Mouse (Mus musculus): ENCODE measurements around the gene Cda.
A peak's percentile ranks its signal among the peaks of the same experiment; 100 is the strongest.

The Cda gene

GRCm38 (mm10) chr4:138368498-138369260 lies 887 bp upstream of the Cda start:
- DNase-seq (ENCODE audit: low spot score): no peak

- no peak for DNase-seq (ENCODE audit: low spot score)
These were observed 1.2 kb downstream of the Cda start for GRCm38 (mm10) chr4:138366561-138366960.

- DNase-seq (ENCODE audit: low spot score): no peak
These were observed 4.3 kb downstream of the Cda start for GRCm38 (mm10) chr4:138363511-138363910.

GRCm38 (mm10) chr4:138362883-138363282 lies 4.9 kb downstream of the Cda start:
- no peak for DNase-seq (ENCODE audit: low spot score)

- DNase-seq (ENCODE audit: low spot score): no peak
These were observed 6.4 kb downstream of the Cda start for GRCm38 (mm10) chr4:138361370-138361821.

GRCm38 (mm10) chr4:138358176-138358575 lies 9.6 kb downstream of the Cda start:
- no peak for DNase-seq (ENCODE audit: low spot score)

GRCm38 (mm10) chr4:138356551-138356950 lies 11.2 kb downstream of the Cda start:
- peak; percentile 58 for DNase-seq (ENCODE audit: low spot score)

GRCm38 (mm10) chr4:138356141-138356540 lies 11.7 kb downstream of the Cda start:
- peak; percentile 80 for DNase-seq (ENCODE audit: low spot score)

- no peak for DNase-seq (ENCODE audit: low spot score)
These were observed 12.3 kb downstream of the Cda start for GRCm38 (mm10) chr4:138355496-138355895.

GRCm38 (mm10) chr4:138353438-138354171 lies 14.2 kb downstream of the Cda start:
- DNase-seq (ENCODE audit: low spot score): no peak

- no peak for DNase-seq (ENCODE audit: low spot score)
These were observed 15.1 kb downstream of the Cda start for GRCm38 (mm10) chr4:138352692-138353091.

- DNase-seq (ENCODE audit: low spot score): no peak
These were observed 16.0 kb downstream of the Cda start for GRCm38 (mm10) chr4:138351821-138352220.

- DNase-seq (ENCODE audit: low spot score): no peak
These were observed 19.1 kb downstream of the Cda start for GRCm38 (mm10) chr4:138348716-138349115.

GRCm38 (mm10) chr4:138347280-138347679 lies 20.5 kb downstream of the Cda start:
- no peak for DNase-seq (ENCODE audit: low spot score)

- DNase-seq (ENCODE audit: low spot score): no peak
These were observed 22.8 kb downstream of the Cda start for GRCm38 (mm10) chr4:138344891-138345545.

- no peak for DNase-seq (ENCODE audit: low spot score)
These were observed 24.4 kb downstream of the Cda start for GRCm38 (mm10) chr4:138343341-138343837.

- DNase-seq (ENCODE audit: low spot score): peak; percentile 71
These were observed 25.0 kb downstream of the Cda start for GRCm38 (mm10) chr4:138342778-138343177.

GRCm38 (mm10) chr4:138342048-138342447 lies 25.7 kb downstream of the Cda start:
- DNase-seq (ENCODE audit: low spot score): no peak

- no peak for DNase-seq (ENCODE audit: low spot score)
These were observed 26.4 kb downstream of the Cda start for GRCm38 (mm10) chr4:138341393-138341792.

GRCm38 (mm10) chr4:138339963-138340362 lies 27.8 kb downstream of the Cda start:
- peak; percentile 39 for DNase-seq (ENCODE audit: low spot score)

- no peak for DNase-seq (ENCODE audit: low spot score)
These were observed 30.5 kb downstream of the Cda start for GRCm38 (mm10) chr4:138337341-138337740.

- DNase-seq (ENCODE audit: low spot score): no peak
These were observed 30.9 kb downstream of the Cda start for GRCm38 (mm10) chr4:138336876-138337275.

- DNase-seq (ENCODE audit: low spot score): no peak
These were observed 32.1 kb downstream of the Cda start for GRCm38 (mm10) chr4:138335648-138336047.

Measured in urinary bladder, postnatal 14 days (tissue).